Mouse (Mus musculus): ENCODE measurements around the gene Rtn1.
A peak's percentile ranks its signal among the peaks of the same experiment; 100 is the strongest.

Gene Rtn1

DNA sequence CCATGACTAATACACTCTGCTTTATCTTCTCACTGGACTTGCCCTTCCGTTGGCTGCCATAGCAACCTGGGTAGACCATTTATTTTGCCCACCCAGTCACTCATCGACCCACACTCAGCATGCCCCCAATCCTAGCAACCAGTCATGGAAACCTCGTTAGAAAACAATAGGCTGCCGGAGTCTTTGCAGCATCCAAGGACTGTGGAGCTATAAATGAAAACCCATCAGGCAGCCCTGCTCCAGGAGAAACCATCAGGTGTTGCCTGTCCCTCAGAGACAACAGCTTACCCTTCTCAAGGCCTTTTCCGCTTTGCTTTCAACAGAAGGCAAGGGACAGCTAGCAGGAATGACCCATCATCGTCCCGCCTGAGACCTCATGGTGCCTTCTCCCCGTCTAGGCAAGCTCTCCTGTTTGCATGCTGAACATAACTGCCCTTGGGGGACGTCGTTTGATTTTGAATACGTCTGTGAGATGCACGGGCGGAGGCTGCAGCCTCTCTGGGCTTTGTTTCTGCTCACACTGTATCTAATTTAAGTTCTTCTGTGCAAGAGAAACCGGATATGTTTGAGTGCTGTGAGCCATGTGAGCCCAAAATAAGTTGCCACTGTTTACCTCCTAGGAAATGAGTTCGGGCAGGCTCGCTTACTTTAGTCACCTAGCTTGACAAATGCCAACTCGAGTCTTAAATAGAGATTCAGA lies 34.8 kb downstream of the Rtn1 start:
- no peak for DNase-seq

DNA sequence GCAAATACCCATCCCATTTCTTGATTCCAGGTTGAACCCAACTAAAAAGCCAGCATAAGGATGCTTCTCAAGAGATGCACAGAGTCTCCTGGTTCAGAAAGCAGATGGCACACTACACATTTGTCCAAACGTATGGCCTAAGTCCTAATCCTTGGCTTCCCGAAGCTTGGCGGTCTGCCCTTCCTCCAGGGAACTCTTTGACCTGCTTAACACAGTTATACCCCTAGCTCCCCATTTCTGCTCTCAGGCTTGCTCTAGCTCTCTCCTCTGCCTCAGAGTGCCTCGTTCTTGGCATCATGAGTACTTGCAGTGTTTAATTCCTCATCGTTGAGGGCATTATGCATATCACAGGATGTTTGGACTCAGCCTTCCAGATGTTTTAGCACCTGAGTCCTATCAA lies 38.8 kb downstream of the Rtn1 start:
- no peak for DNase-seq

DNA sequence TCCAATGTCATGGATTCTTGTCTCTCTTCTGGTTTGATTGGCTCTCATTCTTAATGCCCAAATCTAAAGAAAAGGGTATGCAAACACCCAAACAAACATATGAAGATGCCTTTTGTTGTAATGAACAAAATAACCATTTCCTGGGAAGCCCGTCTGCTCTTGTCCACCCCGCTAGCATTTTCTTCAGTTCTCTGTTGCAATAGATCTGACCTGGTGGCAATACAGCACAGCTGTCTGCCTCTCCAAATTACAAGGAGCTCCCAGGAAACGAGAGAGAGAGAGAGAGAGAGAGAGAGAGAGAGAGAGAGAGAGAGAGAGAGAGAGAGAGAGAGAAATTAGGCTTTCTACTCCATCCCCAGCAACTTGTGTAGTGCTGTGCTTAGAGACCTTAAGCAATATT lies 42.1 kb downstream of the Rtn1 start:
- DNase-seq = no peak

DNA sequence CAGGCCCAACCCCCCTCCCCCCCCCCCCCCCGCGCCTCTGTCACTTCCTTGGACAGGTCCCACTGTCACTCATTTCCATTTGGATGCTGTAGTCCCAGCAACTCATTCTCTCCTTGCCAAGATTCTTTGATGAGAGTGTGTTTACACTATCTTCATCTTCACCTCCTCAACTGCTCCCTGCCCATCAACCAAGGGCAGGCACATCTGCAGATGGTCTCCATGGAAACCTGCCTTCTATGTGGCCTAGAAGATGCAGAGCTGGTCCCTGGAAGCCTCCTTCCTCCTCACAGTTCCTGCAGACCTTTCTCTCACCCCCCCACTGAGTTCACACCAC lies 42.8 kb downstream of the Rtn1 start:
- DNase-seq = no peak

DNA sequence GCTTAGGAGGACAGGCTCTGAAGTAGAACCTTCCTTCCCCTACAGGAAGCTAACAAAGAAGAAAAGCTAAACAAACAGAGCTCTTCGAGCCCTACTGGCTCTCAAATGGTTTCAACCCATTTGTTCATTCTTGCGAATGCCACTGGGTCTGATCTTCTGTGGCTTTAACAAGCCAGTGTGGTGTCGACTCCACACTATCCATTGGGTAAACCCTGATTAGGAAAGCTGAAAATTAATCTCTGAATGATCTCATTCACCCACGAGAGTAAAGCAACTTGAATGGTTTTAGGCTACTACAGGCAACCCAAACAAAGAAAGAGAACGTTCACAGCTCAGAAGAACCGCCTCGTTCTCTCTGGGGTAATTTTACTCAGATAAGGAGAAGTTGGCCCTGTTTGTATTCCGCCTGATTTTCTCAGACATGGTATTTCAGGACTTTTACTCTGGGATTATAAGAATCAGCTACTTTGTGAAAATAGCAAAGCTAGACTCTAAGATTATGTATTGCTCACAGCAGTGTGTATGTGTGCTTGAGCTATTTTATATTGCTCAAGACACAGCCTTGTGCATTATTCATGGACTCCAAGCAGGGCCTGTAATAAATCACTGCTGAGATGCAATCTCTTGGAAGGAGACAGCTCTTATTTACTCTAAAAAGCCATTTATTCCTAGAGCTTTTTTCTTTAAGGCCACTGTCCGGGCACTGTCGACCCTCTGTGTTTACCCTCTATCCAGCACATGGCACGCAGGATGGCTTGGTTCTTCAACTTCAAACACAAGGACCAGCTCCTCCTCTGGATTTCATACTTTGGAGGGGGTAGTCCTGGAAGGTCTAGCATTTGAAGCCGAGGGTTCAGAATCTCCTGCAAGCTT lies 43.4 kb downstream of the Rtn1 start:
- no peak for DNase-seq

DNA sequence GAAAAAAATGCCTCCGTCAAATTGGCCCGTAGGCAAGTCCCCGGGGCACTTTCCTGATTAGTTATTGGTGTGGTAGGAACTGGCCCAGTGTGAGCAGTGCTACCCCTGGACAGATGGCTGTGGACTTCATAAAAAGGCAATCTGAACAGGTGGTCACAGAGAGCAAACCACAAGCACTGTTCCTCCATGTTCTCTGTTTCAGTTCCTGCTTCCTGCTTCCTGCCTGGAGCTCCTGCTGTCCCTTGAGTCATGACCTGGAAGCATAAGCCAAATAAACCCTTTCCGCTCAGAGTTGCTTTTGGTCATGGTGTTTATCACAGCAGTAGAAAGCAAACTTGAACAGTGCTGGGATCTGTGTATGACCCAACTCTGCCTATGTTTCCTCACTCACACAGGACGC lies 44.3 kb downstream of the Rtn1 start:
- no peak for DNase-seq

DNA sequence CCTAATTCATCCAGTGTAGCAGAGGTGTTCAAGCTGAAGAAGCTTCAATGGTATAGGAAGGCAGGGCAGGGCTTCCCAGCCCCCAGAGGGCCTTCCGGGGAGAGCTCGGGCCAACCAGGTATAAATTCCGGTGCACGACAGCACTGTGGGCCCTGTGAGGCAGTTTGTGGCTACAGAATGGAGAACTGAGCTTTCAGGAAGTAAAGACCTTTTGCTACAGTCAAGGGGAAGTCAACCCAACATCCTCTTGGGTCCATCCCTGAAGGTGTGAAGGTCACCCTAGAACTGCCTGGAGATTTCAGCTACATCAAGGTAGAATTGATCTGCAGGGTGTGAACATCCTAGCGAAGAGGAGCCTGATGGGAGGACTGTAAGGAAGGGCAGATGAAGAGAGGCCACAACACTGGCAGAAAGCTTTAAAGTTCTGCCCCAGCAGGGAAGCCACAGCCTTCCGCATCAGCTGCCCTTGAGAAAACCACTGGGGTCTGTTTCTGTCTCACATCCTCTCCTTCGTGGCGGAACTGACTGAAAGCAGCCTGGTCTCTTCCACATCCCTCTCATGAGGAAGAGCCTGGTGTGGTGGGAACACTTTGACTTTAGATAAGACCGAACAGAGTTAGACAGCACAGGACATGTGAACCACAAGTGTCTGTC lies 47.0 kb downstream of the Rtn1 start:
- DNase-seq = peak; percentile 5 to 12

DNA sequence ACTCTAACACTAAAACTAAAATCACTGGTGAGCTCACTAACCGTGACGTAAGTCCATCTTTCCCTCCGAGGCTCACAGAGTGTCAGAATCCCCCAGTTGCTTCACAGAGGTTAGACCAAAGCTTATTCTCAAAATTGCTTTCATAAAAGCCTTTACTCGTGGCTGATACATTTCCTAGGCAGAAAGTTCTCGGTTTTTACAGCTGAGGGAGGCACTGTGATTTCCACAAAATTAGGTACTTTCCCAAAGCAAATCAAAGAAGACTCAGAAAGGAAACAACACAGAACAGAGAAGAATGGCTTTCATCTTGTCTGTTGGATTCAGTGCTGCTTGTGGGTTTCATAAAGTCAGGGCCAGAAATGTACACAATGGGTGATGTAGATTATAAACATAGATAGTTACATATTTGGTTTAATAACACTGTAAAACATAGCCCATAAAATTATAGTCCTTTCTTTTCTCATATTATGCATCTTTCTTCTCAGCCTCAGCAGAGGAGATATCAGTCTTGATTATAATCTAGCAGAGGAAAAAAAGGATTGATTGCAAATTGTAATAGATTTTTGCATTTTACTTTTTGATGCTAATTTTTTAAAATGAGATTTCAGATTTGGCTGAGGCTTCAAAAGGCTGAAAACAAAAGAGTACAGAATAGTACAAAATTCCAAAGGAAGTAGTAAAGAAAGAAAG lies 47.8 kb downstream of the Rtn1 start:
- DNase-seq = no peak

DNA sequence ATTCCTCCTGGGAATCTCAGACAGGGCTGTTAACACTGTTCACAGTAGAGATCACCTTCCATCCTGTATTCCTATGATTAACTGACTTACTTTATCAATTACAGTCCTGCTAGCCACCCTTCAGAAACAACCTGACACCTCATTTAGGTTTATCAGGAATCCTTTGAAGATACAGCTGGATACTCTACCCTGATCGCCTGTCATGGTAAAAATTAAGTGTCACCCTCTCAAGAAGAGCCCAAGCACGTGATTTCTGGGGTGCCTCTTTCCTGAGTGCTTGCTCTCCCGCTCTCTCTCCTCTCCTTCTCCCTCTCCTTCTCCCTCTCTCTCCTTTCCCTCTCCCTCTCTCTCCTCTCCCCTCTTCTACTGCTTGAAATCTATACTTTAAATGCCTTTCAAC lies 49.0 kb downstream of the Rtn1 start:
- DNase-seq = no peak

DNA sequence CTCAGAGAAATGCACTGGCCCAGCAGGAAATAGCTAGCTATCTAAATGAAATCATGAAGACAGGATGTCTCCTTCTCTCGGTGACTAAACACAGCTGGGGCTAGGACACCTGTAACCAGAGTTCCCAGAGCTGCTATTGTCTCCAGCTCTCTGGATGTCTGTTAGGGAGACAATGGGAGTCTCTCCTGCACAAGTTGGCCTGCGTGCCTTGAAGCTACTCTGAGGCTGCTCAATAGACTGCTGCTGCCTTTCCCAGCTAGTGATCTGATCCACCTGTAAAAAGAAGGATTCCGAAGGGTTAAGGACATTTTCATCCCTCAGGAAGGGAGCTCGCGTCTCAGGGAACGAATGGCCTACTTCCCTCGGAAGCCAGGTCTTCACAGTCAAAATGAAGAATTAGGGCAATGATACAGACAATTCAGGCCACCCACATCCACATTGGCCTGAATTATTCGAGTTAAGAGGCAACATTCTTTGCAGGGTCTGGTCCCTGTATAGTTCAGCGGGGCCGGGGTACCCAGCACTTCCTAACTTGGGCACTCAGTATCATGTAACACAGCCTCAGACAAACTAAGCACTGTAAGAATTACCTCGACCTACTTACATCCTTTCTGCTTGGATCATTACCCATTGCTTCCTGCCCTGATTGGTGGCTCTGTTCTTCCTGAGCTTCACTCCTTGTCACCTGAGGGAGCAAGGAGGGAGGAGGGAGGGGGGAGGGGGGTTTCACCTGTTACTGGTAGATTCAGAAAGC lies 51.0 kb downstream of the Rtn1 start:
- DNase-seq = no peak

DNA sequence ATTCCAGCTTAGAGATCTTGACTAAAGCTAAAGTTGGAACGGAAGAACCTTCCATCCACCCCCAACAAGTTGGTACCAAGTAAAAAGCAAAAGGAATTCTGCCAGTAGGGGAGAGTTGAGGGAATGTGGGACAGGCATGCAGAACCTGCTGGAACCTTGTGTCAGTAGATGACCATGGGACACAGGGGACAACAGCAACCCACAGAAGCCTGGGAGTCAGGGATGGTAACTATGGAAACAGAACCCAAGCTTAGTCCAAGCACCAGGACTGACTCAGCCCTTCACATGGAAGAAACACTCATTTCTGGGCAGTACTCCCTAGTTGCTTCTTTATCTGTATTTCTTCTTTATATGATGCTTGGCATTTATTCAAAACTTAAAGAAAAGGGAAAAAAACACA lies 54.6 kb downstream of the Rtn1 start:
- no peak for DNase-seq

DNA sequence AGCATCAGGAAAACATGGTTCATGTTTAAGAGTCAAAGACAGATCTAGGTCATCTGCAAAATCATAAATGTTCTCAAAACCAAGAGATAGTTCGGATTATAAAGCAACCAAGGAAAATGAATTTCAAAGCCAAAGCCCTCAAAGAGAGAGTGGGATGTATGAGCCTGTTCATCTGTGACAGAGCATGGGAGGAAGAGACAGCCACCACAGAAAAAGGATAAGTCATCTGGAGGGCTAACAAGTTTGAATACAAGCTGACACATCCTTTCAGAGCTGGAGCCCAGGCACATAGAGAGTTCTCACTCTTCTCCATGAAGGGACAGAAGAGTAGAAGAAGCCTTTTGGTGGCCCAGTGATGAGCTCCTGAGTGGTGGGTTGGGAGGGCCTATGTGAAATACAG lies 55.3 kb downstream of the Rtn1 start:
- DNase-seq = no peak

DNA sequence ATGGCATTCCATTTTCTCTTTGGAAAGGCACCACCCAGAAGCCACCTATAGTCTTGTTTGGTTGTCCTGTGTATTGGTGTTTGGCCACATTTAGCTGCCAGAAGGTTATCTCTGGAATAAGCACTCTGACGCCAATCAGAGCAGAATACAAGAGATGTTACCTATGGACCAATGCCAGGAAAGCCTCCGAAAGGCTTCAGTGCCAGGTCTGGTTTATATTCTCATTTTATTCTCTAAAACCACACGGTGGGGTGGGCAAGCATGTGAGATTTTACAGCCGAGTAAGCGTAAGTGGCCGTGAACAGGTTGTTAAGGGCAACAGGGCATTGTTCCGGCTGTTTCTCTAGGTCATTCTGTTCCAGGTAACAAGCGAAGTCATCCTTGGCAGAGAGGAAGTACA lies 60.3 kb downstream of the Rtn1 start:
- DNase-seq = no peak

DNA sequence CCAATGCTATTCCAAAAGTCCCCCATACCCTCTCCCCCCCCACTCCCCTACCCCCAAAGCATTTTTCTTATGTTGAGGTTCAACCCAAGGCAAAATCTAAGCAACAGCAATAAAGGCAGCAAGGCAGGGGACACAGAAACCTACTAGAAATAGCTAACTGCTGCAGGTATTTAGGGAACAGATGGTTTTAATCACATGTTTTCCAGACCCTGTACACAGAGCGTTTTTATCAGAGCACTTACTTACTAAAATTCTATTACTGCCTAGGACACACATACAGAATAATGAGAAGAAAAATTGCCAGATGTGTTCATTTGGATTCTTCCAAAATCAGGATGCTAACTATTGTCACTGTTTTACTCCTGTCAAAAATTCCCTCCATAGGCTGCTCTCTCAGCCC lies 61.7 kb downstream of the Rtn1 start:
- no peak for DNase-seq

DNA sequence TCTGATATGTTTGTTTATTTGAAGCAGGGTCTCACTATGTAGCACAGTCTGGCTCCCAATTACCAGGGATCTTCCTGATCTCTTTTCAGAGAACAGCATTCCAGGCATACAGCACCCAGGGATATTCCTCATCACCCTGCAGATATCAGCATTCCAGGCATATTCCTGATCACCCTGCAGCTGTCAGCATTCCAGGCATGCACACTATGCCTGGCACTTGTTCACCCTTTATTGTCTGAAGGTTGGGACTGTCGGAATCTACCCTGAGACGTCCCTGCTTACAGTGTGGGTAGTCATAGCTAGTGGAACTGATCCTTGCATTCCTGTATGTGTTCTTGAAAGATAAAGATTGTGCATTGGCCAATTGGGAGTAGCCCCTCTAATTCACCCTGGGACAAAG lies 65.2 kb downstream of the Rtn1 start:
- no peak for DNase-seq

DNA sequence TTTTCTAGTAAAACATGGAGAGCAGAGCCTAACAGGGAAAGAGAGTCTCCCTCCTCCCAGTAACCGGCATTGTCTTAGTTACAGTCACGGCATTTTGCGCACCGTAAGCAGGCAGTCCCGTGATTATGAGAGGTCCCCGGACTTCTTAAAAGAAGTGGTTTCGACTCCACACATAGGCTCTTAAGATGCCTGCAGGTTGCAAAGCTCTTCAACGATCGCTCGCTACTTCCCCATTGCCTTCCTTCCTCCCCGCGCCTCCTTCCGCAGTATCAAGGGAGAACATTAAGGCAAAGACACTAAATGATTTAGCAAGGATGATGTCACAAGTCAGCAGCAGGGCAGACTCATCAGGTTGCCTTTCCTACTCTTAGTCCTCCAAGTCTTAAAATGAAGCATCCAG lies 72.8 kb downstream of the Rtn1 start:
- no peak for DNase-seq

DNA sequence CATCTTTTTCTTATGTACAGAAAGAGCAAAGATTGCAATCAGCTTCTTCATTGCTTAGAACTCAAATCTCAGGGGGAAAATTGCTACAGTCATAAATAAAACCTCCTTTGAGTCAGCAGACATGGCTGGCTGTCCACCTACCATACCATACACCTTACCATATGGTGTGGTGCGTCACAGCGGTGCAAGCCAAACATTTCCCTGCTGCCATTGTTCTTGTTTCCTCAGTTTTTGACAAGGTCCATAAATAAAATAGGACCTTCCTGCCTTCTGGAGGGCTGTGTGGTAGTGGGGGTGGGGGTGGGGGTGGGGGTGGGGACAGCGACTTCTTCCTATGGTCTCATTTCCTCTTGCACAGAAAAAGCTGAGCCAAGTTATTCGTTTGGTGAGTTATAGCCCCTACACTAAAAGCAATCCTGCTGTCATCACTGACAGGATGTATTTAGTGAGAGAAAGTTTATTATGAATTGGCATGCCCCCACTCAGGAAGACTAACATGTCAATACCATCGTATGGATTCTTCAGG lies 76.3 kb downstream of the Rtn1 start:
- DNase-seq = no peak

DNA sequence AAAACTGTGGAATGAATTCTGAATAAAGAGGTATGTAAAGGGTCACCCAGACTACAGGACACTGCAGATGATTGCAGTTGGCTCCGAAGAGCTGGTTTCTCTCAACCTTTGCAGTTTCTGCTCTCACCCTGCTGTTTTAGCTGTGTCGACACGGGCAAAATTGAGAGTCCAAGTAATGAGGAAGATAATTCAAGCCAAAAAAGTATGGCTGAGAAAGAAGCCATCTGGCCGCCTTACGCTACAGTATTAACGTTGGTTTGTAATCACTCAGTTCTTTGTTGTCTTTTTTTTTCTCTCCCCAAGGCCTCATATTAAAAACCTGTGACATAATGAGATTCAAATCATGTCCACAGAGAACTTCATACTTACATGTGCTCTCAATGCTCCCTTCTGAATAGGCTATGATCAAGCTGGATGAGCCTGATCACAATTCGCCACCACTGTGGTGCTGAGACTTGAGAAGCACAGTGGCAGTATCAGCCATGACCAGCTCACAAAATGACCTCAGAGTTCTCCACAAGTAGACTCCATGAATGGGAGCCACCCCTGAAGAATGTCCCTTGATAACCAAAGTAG lies 76.9 kb downstream of the Rtn1 start:
- DNase-seq = no peak

DNA sequence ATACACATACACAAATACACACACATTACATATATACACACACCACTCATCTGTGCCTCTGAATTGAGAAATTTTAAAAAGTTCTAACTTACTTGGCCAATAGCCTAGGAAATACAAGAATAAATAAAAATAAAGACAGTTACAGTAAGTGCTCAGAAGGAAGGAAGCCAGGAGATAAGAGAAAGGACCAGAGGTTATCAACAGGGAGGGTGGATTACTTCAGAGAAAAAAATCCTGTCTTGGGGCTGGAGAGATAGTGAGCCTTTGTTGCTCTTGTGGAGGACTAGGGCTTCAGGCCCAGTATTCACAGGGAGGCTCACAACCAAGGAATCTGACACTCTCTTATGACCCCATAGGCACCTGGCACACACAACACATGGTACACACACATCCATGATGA lies 82.8 kb downstream of the Rtn1 start:
- no peak for DNase-seq

DNA sequence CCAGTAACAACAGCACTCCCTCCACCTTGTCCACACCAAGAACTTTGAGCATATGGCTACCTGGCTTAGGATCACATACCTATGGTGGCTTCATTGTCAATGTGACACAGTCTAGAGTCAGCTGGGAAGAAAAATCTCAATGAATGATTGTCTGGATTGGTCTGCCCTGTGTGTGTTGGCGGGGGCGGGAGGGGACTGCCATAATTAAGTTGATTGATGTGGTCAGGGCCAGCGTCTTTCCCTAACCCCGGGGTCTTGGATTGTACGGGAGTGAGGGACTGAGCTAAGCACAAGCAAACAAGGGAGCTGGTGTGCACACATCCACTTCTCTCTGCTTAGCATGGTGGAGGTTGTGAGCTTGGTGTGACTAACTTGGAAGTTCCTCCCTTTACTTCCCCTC lies 83.8 kb downstream of the Rtn1 start:
- no peak for DNase-seq

DNA sequence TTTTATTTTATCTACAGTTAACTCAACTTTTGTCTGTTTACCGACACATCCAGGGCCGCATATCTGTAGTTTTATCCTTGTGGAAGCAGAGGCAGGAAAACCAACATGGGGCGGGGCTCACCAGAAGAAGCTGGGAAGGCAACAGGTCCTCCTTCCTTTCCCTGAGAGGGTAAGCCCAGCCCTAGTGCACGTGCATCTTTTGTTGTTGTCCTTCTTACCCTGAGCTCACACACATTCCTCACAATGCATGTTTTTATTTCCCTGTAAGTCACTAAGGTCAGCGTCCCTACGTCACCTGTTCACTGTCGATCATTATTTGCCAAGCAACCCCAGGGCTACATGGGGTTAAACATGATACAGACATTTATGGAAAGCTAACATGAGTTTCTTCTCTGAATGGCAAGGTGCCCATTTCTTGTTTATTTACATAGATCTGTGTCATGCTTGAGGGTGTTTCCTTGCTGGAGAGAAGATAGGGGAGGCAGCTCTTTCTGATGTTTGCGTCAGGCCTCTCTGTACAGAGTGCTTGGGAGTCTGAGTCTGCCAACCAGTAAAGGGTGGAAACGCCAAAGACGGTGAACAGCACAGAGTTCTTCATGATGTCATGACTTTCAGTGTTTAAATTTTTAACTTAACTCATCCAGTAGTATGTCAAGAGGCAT lies 84.5 kb downstream of the Rtn1 start:
- no peak for DNase-seq

DNA sequence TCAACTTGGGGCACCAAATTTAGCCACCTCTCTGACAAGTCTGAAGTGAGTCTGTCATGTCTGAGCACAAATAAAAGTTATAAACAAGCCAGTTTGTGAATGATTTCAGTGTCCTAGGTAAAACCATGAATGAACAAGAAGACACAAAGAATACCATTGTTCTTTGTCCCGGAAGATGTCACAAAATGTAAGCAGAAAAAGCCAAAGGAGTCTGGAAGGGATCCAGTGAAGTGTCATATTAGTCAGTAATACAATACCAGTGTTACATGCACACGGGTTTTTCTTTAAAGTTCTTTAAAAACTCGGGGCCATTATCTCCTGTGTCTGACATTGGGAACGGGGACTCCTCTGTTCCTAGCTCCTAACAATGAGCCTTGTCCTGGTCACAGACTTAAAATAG lies 85.1 kb downstream of the Rtn1 start:
- no peak for DNase-seq

All from thymus, postnatal 36 days (tissue).